Mouse (Mus musculus) heart, adult 18-20 months (tissue): Measurements from ENCODE around the gene Smbd1. TPM values are rescaled to one million over a fixed set of nuclear protein-coding genes. Genes with fewer than 3 reads are reported as not detected.

Experiments
- DNase-seq, 2 experiments: peaks; one replicate each; pipeline ENCODE4 v3.0.0; 2021 to 2022; ENCODE audit warnings: mixed read lengths in 1 of 2
- long read RNA-seq, 2 experiments: library from polyadenylated mRNA; stranded (forward); transcript quantifications; one replicate each; pipeline ENCODE4 v2.0.0; 2021
- total RNA-seq, 2 experiments: library from RNA; stranded (reverse); gene quantifications; 2 replicates each; pipeline ENCODE4 v1.2.3; 2021

Gene Smbd1
- not detected for total RNA-seq
- long read RNA-seq, experiment 1, result 0 reads
- long read RNA-seq, experiment 2, result 0 reads

DNA sequence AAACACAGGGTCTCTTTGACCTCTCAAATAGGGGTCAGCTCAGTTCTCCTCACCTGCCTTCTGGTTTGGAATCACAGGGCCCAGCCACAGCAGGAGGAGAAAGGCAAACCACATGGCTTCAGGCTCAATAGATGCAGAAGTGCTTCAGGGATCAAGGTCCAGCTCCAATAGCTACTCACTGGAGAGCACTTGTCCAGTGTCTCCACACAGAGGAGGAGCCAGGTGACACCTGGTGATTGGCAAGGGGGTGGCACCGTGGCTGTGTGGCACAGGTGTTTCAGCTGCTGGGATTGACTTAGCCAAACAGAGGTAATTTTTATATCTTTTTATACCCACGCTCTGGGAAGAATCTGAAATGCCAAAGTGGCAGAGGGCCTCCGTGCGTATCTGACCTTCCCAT lies at the start of gene Smbd1:
Gene Smbd1, minus strand, starts transcription at position 157 of the 400 bp plus-strand sequence.
- no peak for DNase-seq

DNA sequence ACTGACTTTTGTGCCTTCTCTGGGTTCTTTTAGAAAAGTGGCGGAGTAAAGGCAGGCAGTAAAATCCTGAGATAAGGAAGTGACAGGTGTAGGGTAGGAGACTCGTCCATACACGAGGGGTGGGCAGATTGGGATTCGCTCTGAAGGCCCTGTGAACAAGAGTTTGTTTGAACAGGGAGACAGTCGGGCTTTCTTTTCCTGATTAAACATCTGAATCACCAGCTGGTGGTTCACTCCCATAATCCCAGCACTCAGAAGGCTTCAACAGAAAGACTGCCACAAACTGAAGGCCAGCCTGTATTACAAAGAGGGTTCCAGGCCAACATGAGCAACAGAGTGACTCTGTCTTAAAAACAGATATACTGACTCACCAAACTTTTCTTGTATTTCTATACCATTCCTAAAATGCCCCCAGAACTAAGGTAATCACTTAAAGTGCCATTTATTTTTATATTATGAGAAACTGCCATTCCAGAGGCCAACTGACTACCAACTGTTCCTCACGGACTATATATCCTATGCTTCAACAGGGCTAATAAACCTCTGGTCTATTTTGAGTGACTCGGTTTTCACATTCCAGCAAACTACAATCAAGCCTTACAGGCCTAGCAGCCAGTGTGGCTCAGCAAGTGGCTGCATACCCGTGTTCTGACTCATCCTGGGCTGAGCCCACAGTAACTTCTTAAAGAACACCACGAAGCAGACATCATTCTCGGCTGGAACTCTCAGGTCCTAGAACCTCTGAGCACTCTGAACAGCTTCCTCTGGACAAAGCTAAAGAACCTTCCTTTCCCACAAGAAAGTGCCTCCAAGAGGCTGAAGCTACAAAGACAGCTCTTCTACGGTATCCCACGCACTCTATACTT lies 48.7 kb upstream of the Smbd1 start:
- DNase-seq, result peak; percentile 65 to 77

DNA sequence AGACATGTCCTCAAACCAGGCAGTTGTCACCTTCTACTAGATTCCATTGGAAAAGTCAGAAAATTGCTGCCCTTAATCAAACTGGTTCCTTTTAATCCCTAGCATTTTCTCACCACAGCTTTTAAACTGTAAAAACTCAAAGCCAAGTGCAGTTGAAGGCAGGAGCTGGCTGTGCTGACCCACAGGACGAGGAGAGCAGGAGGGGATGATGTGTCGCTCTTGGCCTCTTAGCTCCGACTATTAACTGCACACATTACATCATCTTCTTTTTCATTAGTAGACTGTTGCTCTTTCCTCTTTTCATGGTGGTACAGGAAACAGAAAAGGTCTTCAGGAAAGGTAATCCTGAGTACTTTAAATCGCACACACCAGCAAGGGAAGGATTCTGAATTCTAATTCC lies 48.1 kb upstream of the Smbd1 start:
- peak; percentile 36 to 47 for DNase-seq

DNA sequence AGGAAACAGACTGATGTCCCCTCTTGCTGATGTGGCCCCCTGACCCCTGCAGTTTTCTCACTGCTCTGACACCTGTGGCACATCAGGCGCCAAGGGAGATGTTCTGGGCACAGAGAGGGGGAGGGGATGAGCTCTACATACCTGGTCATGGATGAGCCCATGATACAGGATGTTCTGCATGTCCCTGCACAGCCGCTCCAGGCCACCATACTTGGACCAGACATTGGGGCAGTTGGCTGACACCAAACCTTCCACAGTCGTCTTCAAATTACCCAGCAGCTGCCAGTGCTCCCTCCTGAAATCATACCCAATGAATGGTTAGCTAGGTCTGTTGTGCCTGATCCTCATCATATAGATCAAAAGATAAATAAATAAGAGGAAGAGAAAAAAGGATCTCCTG lies 46.5 kb upstream of the Smbd1 start:
- DNase-seq, result no peak

- peak; percentile 69 to 80 for DNase-seq
Observed at GRCm38 (mm10) chr16:32854050-32854571, 43.8 kb upstream of the Smbd1 start.

DNA sequence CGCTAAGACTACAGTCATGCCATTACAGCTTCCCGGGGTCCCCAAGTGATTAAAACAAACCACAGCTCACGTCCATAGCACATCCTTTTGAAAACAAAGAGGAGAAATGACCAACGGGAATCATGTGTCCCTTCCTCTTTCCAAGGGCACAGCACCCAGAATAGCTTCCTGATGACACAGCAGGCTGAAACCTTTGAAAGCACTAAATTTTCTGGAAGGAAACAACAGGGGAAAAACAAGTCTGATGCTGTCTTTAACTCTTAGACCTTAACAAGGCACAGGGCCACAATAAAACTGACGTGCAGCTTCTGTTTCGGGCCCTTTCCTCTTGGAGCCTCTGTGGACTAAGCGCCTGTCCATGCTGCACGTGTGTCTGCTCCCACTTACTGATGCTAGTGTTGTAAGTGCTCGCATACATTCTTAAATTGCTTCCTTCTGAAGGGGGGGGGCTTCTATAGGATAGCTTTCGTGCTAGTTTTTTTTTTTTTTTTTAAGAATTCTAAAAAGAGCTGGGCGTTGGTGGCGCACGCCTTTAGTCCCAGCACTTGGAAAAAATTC lies 43.3 kb upstream of the Smbd1 start:
- DNase-seq, result peak; percentile 59 to 72

DNA sequence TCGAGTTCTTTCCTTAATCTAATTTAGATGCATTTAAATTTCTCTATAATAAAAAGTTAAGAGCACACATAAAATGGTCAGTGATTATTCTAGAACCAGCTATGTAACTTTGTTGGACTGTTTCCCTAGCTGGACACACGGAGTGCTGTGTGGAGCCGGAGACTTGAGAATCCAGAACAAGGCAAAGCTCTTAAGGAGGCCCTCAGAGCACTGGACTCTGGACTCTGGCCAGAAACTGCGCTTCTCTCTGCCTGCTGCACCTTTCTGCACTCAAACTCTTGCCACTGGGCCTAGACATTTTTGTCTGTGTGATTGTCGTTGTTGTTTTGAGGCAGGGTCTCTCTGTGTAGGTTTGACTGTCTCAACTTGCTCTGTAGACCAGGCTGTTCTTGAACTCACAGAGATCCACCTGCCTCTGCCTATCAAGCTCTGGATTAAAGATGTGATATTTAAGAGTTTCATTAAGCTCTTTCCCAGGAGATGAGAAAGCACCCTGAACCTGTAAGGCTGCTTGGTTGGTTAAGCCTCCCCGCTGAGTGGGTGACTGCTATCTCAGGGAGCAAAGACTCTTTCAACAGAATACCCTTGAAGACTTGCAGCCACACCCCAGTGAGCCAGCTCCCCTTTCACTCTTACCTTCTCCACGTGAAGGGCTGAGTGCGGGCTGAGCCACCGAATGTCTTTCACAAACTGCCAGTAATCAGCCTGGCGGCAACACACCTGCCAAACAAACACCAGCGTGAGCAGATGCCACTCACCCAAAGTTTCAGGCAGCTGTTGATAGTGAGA lies 39.0 kb upstream of the Smbd1 start:
- DNase-seq, result no peak

- no peak for DNase-seq
Observed at GRCm38 (mm10) chr16:32847103-32847502, 36.8 kb upstream of the Smbd1 start.

DNA sequence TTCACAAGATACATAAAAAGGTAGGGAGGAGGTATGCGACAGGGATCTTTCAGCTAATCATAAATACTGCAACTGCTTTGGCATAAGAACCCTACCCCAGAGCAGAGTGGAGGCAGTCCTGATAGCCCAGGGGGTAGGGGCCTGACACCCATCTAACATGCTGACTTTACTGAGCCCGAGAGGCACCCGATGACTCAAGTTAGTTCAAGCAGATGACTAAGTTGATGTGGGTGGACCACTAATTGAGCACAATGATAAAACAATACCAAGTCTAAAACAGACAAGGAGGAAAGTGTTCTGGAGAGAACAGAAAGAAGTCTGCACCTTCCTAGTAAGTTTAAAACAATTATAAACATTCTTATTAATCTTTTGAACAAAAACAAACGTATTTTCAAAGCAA lies 21.2 kb upstream of the Smbd1 start:
- no peak for DNase-seq

DNA sequence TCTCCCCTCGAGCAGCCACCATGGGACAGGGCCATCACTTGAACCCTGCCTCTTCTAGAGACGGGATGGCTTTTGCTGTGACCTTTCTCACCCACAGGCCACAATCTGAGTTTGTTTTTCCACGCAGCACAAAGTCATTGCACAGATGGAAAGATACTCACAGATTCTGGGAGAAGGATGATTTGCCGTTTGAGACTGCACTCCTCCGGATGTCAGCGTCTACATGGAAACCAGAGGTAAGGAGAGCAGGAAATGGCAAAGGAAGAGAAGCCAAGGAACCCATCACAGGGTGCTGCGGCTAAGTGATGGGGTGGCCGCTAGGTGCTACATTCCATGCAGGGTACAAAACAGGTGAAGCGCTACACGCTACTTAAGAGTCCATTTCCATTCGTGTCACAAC lies 18.8 kb upstream of the Smbd1 start:
- DNase-seq, result no peak

DNA sequence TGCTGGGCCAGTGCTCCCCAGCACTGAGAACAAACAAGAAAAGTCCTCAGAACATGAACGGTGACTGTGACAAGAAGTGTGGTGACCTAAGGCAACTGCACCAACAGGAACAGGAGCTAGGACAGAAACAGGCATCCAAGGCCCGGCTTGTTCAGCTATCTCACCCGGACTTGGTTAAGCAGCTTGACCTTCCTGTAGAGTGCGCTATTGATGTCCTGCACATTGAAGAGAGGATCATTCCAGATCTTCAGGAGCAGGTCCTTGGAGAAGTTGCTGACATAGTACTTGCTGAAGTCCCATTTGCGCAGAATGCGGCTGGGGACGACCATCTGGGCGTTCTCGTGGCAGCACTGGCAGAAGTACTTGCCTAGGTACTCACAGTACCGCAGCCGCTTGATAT lies 16.2 kb upstream of the Smbd1 start:
- DNase-seq, result no peak

DNA sequence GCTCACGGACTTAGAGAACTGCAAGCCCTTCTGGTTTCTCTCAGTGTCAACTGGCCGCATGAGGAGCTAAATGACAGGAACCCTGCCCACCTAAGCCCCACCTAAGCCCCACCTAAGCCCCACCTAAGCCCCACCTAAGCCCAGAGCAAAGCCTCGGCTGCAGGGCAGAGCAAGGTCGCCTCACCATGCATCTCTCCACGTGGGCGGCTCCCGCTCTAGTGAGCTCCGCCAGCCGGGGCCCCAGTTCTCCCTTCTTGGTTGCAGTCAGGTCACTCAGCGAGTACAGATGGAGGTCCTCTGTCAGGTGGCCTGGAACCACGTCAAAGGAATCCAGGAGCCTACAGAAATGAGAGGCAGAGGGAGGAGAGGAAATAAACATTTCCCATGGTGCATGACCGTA lies 15.1 kb upstream of the Smbd1 start:
- DNase-seq, result no peak

GRCm38 (mm10) chr16:32824061-32824460 lies 13.8 kb upstream of the Smbd1 start:
- DNase-seq, result no peak

GRCm38 (mm10) chr16:32823487-32823886 lies 13.2 kb upstream of the Smbd1 start:
- no peak for DNase-seq

DNA sequence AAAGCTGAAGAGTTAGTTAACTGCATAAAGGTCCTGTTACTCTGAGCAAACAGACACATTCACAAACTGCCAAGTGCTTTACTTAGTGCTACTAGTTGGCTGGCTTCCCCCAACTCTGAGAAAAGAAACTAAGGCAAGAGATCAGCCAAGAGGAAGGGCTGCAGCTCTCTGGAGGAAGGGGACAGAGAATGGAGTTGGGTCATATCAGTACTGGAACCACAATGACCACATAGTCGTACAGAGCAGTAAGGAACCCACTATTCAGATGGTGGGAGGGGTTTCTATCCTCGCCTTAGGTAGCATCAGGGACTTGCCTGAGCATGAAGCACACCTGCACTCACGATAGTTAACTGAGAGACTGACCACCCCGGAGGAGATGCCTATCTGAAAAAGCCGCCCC lies 12.6 kb upstream of the Smbd1 start:
- DNase-seq, result no peak

- no peak for DNase-seq
Observed at GRCm38 (mm10) chr16:32822450-32822827, 12.2 kb upstream of the Smbd1 start.

- peak; percentile 71 to 86 for DNase-seq
Observed at GRCm38 (mm10) chr16:32821772-32822449, 11.6 kb upstream of the Smbd1 start.

DNA sequence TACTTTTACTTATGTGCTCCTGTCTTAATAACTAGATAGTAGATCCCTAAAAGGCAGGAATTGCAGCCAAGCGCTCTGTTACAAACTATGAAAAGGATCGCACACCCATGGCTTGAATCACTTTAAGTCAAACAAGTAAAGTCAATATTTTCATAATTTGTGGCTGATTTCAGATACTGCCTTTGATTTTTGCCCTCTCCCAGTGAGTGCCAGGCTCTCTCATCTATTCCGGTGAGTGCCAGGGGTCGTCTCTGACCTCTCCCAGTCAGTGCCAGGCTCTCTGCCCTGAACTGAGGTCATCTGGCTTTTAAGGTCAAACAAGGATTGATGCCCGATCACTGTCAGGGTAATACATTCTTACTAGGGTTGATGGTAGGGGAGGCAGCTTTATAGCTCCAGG lies 8.2 kb upstream of the Smbd1 start:
- no peak for DNase-seq

GRCm38 (mm10) chr16:32818036-32818435 lies 7.8 kb upstream of the Smbd1 start:
- peak in 1 of 2 experiments; percentile 27 for DNase-seq

GRCm38 (mm10) chr16:32815160-32815605 lies 4.9 kb upstream of the Smbd1 start:
- peak; percentile 27 to 38 for DNase-seq

GRCm38 (mm10) chr16:32814539-32814938 lies 4.3 kb upstream of the Smbd1 start:
- DNase-seq, result peak; percentile 56 to 60

DNA sequence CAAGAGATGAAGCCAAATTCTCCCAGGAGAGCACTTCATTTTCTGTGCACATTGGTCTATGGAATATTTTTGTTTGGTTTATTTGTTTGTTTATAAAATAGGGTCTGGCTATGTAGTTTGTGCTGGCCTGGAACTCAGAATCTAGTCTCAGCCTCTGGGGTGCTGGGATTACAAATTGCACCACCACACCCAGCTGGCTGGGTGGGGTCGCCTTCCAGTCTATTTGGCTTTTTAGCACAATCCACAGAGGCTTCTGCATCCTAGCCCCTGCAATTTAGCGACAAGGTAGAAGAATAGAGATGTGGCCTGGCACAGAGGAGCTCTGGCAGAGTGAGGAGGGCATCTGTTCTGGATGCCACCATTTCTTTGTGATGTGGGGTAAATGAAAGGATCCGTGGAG lies 3.5 kb upstream of the Smbd1 start:
- peak; percentile 31 to 38 for DNase-seq
